Comparison of ENCODE assay signal across 22 mouse cellular contexts in genomic region chr19:5778312-5778711, GRCm38 (mm10). TPM values are rescaled to one million over a fixed set of nuclear protein-coding genes. Genes with fewer than 3 reads are reported as not detected.
DNase-seq lines count a peak whose midpoint lies in the region; ATAC-seq and TF ChIP-seq lines count a peak whose summit lies in the region.
"Had no signal": no experiment of that assay in that cellular context is flagged by ENCODE, and none has a peak within 500 bp of the region (broad histone marks: within the 10 kb centered on the region; RNA-seq: fewer than 3 reads in every experiment).

No protein-coding gene starts in this region.

- no peak for TF ChIP-seq POLR2A in ES-Bruce4 (IDR thresholded peaks at IDR 0.05; ENCODE audit: insufficient read depth, low read length)

- intact Hi-C loops in heart, postnatal 10 days (cut with DNase I), result no loop called here

- no peaks in the 10 kb centered on the region for H3K36me3 ChIP-seq in heart, embryonic 13.5 days
- no peaks in the 10 kb centered on the region for H3K36me3 ChIP-seq in limb, embryonic 13.5 days
- H3K36me3 ChIP-seq in limb, embryonic 10.5 days, result no peaks in the 10 kb centered on the region
- H3K36me3 ChIP-seq in ES-Bruce4 (ENCODE audit: control insufficient read depth, insufficient read depth, low read length, poor library complexity, severe bottlenecking), result no peaks in the 10 kb centered on the region
- H3K36me3 ChIP-seq: embryonic facial prominence, embryonic 15.5 days had no signal

- H3K4me1 ChIP-seq in heart, embryonic 13.5 days, result no peaks in the 10 kb centered on the region
- H3K4me1 ChIP-seq in limb, embryonic 13.5 days, result no peaks in the 10 kb centered on the region
- no peaks in the 10 kb centered on the region for H3K4me1 ChIP-seq in limb, embryonic 10.5 days
- peaks cover 3% of the 10 kb centered on the region for H3K4me1 ChIP-seq in ES-Bruce4 (ENCODE audit: control insufficient read depth, insufficient read depth, low read length)
- H3K4me1 ChIP-seq: embryonic facial prominence, embryonic 15.5 days had no signal

- 50% methylated on average over 8 of the region's 8 CpGs for WGBS in heart, embryonic 13.5 days
- WGBS in limb, embryonic 13.5 days, result 55% methylated on average over 8 of the region's 8 CpGs
- WGBS in limb, embryonic 10.5 days, result 56% methylated on average over 8 of the region's 8 CpGs

- no peaks in the 10 kb centered on the region for H3K9me3 ChIP-seq in heart, embryonic 13.5 days
- H3K9me3 ChIP-seq in limb, embryonic 13.5 days, result no peaks in the 10 kb centered on the region
- no peaks in the 10 kb centered on the region for H3K9me3 ChIP-seq in limb, embryonic 10.5 days (replicated peaks)
- no peaks in the 10 kb centered on the region for H3K9me3 ChIP-seq in ES-Bruce4 (replicated peaks; ENCODE audit: control insufficient read depth, insufficient read depth, low read length, poor library complexity, severe bottlenecking)
- H3K9me3 ChIP-seq: embryonic facial prominence, embryonic 15.5 days had no signal

- no peak for DNase-seq in heart, postnatal 10 days
- DNase-seq in limb, embryonic 10.5 days (ENCODE audit: low spot score), result no peak
- no peak for DNase-seq in spleen, adult 18-20 months
- DNase-seq: adrenal gland, adult 2 months; adrenal gland, postnatal 25 days; cerebellum, adult 18-20 months; cerebellum, adult 9-11 months; cerebellum, postnatal 36 days; forebrain, postnatal 0 days; gastrocnemius, postnatal 14 days; heart, adult 2 months; heart, postnatal 36 days; kidney, adult 11 months had no signal

- TF ChIP-seq CTCF in ES-Bruce4 (IDR thresholded peaks at IDR 0.05; ENCODE audit: low read depth, low read length), result no peak

- no peak overlapping the region for H3K4me3 ChIP-seq in heart, embryonic 13.5 days
- no peak overlapping the region for H3K4me3 ChIP-seq in limb, embryonic 13.5 days
- no peak overlapping the region for H3K4me3 ChIP-seq in limb, embryonic 10.5 days
- H3K4me3 ChIP-seq in ES-Bruce4 (ENCODE audit: low read depth, low read length), result no peak overlapping the region
- H3K4me3 ChIP-seq: embryonic facial prominence, embryonic 15.5 days; erythroblast, embryonic 14.5 days; heart, adult 2 months had no signal

- no peak for TF ChIP-seq EP300 in ES-Bruce4 (IDR thresholded peaks at IDR 0.05; ENCODE audit: insufficient read depth, low read depth, low read length)

- H3K4me2 ChIP-seq in heart, embryonic 13.5 days, result no peak overlapping the region
- H3K4me2 ChIP-seq in limb, embryonic 13.5 days (replicated peaks), result no peak overlapping the region
- H3K4me2 ChIP-seq: embryonic facial prominence, embryonic 15.5 days; heart, embryonic 11.5 days; hindbrain, embryonic 14.5 days had no signal

- H3K9ac ChIP-seq in heart, embryonic 13.5 days, result peak overlapping the region; percentile 14; the same call in 1 of the 2 replicates
- peak overlapping the region; percentile 43; the same call in 1 of the 2 replicates for H3K9ac ChIP-seq in limb, embryonic 13.5 days
- H3K9ac ChIP-seq in ES-Bruce4 (ENCODE audit: low read depth, poor library complexity, severe bottlenecking), result peak overlapping the region; percentile 41
- H3K9ac ChIP-seq: embryonic facial prominence, embryonic 15.5 days; forebrain, postnatal 0 days; hindbrain, embryonic 14.5 days had no signal

- no peak overlapping the region for H3K27ac ChIP-seq in heart, embryonic 13.5 days (replicated peaks)
- H3K27ac ChIP-seq in limb, embryonic 13.5 days, result no peak overlapping the region
- H3K27ac ChIP-seq in limb, embryonic 10.5 days, result no peak overlapping the region
- H3K27ac ChIP-seq in ES-Bruce4 (ENCODE audit: insufficient read depth, low read length), result peak overlapping the region; percentile 69
- H3K27ac ChIP-seq: embryonic facial prominence, embryonic 15.5 days; heart, adult 2 months; hindbrain, embryonic 14.5 days had no signal

- 0 out of 2 replicates have a peak, but pooled peaks cover 3% of the 10 kb centered on the region for H3K27me3 ChIP-seq in heart, embryonic 13.5 days (replicated peaks)
- no peaks in the 10 kb centered on the region for H3K27me3 ChIP-seq in limb, embryonic 13.5 days
- H3K27me3 ChIP-seq in limb, embryonic 10.5 days (ENCODE audit: low read depth, poor library complexity, severe bottlenecking), result no peaks in the 10 kb centered on the region
- H3K27me3 ChIP-seq in ES-Bruce4 (ENCODE audit: control insufficient read depth, insufficient read depth, low read length, poor library complexity, severe bottlenecking), result no peaks in the 10 kb centered on the region
- H3K27me3 ChIP-seq: CH12.LX; embryonic facial prominence, embryonic 15.5 days had no signal

- ATAC-seq in heart, embryonic 13.5 days (ENCODE audit: extremely low read depth, insufficient number of reproducible peaks, low FRiP score, low TSS enrichment), result no peak
- no peak for ATAC-seq in limb, embryonic 13.5 days (ENCODE audit: low FRiP score, low read depth)
- ATAC-seq in erythroid progenitor cell, adult 5-6 weeks (replicated peaks; ENCODE audit: low FRiP score, poor library complexity, severe bottlenecking), result 0 out of 2 replicates have a peak, but pooled peaks have one; percentile 19
- ATAC-seq: forebrain, postnatal 0 days had no signal

RNA-seq across cellular contexts. Expression of gene Scyl1, which starts 7.1 kb away (rescaled TPM):
- polyA plus RNA-seq in heart, embryonic 13.5 days (2015; fragmentation: Nextera tagmentation; extraction: Ambion mirVana), result 55.8 and 59.6 TPM in 2 replicates
- 10 to 100 TPM; 63.4 to 65.7 TPM for total RNA-seq in heart, postnatal 10 days (2021)
- polyA plus RNA-seq in limb, embryonic 13.5 days (2015; fragmentation: Nextera tagmentation; extraction: Ambion mirVana), result 76.9 and 82.7 TPM in 2 replicates
- polyA plus RNA-seq in limb, embryonic 10.5 days (2016; fragmentation: Nextera tagmentation; extraction: Ambion mirVana), result 71.6 and 78.5 TPM in 2 replicates
- polyA plus RNA-seq in ES-Bruce4 (2011; ENCODE audit: insufficient read depth, insufficient read length, low read depth, missing spikeins), result 37.1 and 42.8 TPM in 2 replicates
- 18.4 and 24.1 TPM in 2 replicates for total RNA-seq in erythroid progenitor cell, adult 5-6 weeks (2015; ENCODE audit: low replicate concordance)
- total RNA-seq in erythroid progenitor cell, adult 5-6 weeks (2017; ENCODE audit: low replicate concordance), result 17.2 and 17.3 TPM in 2 replicates

RNA-seq across cellular contexts. Expression of gene Ltbp3, which starts 37.6 kb away (rescaled TPM):
- 22.5 and 24.7 TPM in 2 replicates for polyA plus RNA-seq in heart, embryonic 13.5 days (2015; fragmentation: Nextera tagmentation; extraction: Ambion mirVana)
- 10 to 100 TPM; 77.0 to 79.2 TPM for total RNA-seq in heart, postnatal 10 days (2021)
- 41.1 and 48.9 TPM in 2 replicates for polyA plus RNA-seq in limb, embryonic 13.5 days (2015; fragmentation: Nextera tagmentation; extraction: Ambion mirVana)
- polyA plus RNA-seq in limb, embryonic 10.5 days (2016; fragmentation: Nextera tagmentation; extraction: Ambion mirVana), result 2.2 and 3.4 TPM in 2 replicates
- polyA plus RNA-seq in ES-Bruce4 (2011; ENCODE audit: insufficient read depth, insufficient read length, low read depth, missing spikeins), result 5.9 and 8.2 TPM in 2 replicates
- total RNA-seq in erythroid progenitor cell, adult 5-6 weeks (2015; ENCODE audit: low replicate concordance), result 2.5 and 10.1 TPM in 2 replicates
- total RNA-seq in erythroid progenitor cell, adult 5-6 weeks (2017; ENCODE audit: low replicate concordance), result 1.6 TPM in 1 of 2 replicates, not detected in the other

RNA-seq across cellular contexts. Expression of gene Fam89b, which starts 48.9 kb away (rescaled TPM):
- 79.7 and 82.6 TPM in 2 replicates for polyA plus RNA-seq in heart, embryonic 13.5 days (2015; fragmentation: Nextera tagmentation; extraction: Ambion mirVana)
- total RNA-seq in heart, postnatal 10 days (2021), result 10 to 100 TPM; 44.0 to 47.7 TPM
- polyA plus RNA-seq in limb, embryonic 13.5 days (2015; fragmentation: Nextera tagmentation; extraction: Ambion mirVana), result 128 and 141 TPM in 2 replicates
- polyA plus RNA-seq in limb, embryonic 10.5 days (2016; fragmentation: Nextera tagmentation; extraction: Ambion mirVana), result 158 TPM in 2 replicates
- polyA plus RNA-seq in ES-Bruce4 (2011; ENCODE audit: insufficient read depth, insufficient read length, low read depth, missing spikeins), result 13.1 and 14.6 TPM in 2 replicates
- 67.9 and 77.8 TPM in 2 replicates for total RNA-seq in erythroid progenitor cell, adult 5-6 weeks (2015; ENCODE audit: low replicate concordance)
- total RNA-seq in erythroid progenitor cell, adult 5-6 weeks (2017; ENCODE audit: low replicate concordance), result 18.7 and 41.5 TPM in 2 replicates

RNA-seq across cellular contexts. Expression of gene Ehbp1l1, which starts 52.2 kb away (rescaled TPM):
- 85.9 and 96.8 TPM in 2 replicates for polyA plus RNA-seq in heart, embryonic 13.5 days (2015; fragmentation: Nextera tagmentation; extraction: Ambion mirVana)
- 100 to 1,000 TPM; 154 to 161 TPM for total RNA-seq in heart, postnatal 10 days (2021)
- polyA plus RNA-seq in limb, embryonic 13.5 days (2015; fragmentation: Nextera tagmentation; extraction: Ambion mirVana), result 20.4 and 21.2 TPM in 2 replicates
- polyA plus RNA-seq in limb, embryonic 10.5 days (2016; fragmentation: Nextera tagmentation; extraction: Ambion mirVana), result 8.4 and 9.2 TPM in 2 replicates
- polyA plus RNA-seq in ES-Bruce4 (2011; ENCODE audit: insufficient read depth, insufficient read length, low read depth, missing spikeins), result 4.3 and 5.4 TPM in 2 replicates
- 176 and 250 TPM in 2 replicates for total RNA-seq in erythroid progenitor cell, adult 5-6 weeks (2015; ENCODE audit: low replicate concordance)
- 668 and 983 TPM in 2 replicates for total RNA-seq in erythroid progenitor cell, adult 5-6 weeks (2017; ENCODE audit: low replicate concordance)
